Mouse (Mus musculus) NIH3T3 (cell line): ENCODE measurements around the gene Olfr860.
"Not testable (repeated sequence)": the region's sequence is repeated elsewhere in the genome, so short reads cannot be mapped to it uniquely, and the experiment has no call there.

Experiments
- DNase-seq: peaks from one replicate; pipeline ENCODE4 v3.0.0-alpha.2; 2012; ENCODE audit warnings: low read depth

Gene Olfr860

DNA sequence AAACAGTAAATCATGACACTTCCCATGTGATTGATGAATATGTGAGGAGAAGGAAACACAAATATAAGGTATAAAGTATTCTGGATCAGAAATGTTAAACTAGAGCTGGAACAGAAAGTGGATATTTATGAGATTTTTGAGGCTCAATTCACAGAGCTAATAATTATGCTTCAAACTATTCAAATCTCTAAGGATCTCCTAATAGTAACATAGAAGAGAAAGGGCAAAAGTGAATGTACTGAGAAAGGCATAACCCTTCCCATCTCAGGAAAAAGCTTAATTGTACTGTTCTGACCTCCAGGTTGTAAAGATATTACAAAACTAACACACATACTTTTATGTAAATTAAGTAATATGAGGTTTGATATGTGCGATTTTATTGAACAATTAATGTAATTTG, at the start of gene Olfr860:
TSS of gene Olfr860 (minus strand) at position 101 of the 400 bp plus-strand sequence.
- DNase-seq = no peak

- no peak for DNase-seq
Measured at GRCm38 (mm10) chr9:19887904-19888303, 38.4 kb upstream of the Olfr860 start, which contains the start of gene Olfr862. Gene Olfr862, minus strand, starts transcription at chr9:19888004.

DNA sequence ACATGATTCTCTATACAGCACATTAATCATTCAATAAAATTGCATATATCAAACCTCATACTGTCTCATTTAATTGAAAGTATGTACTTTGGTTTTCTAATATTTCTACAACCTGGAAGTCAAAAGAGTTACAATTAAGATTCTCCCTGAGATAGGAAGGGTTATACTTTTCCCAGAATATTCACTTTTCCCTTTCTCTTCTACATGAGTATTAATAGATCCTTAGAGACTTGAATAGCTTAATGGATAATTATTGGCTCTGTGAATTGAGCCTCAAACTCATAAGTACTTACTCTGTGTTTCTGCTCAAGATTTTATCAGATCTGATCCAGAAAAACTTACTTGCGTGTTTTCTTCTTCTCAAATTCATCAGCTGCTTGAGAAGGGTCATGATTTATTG, 44.9 kb downstream of the Olfr860 start, which contains the start of gene Olfr859:
TSS of gene Olfr859 (plus strand) at position 301 of the 400 bp plus-strand sequence.
- DNase-seq = not testable (repeated sequence)

- no peak for DNase-seq
Measured at GRCm38 (mm10) chr9:19803000-19803399, 46.5 kb downstream of the Olfr860 start.
